Mouse (Mus musculus) mouse embryonic stem cell (cell line): ENCODE data around the gene Dhrs3.

Experiments
- in situ Hi-C, 2 experiments: fragments of 300-500 bp; cut with MboI; formaldehyde crosslinking; loops; 1 replicate in 1 of 2; 3 replicates in 1 of 2; pipeline ENCODE4 v1.14.3; 2019 to 2020; ENCODE audit warnings: low sequenced_read_pairs in 2 of 2, low pct_unique_long_range_greater_than_20kb in 1 of 2, mixed read lengths in 1 of 2; ENCODE audit not compliant: unreplicated experiment in 1 of 2

Gene Dhrs3

GRCm38 (mm10) chr4:144893561-144894486, 1.2 kb downstream of the Dhrs3 start:
- in situ Hi-C loops: loop anchor here (25.0 kb wide), 2 partner anchors 332 to 393 kb away; partner anchors contain the start of gene Gm13124 (in 1 of the 2)

- in situ Hi-C loops: loop anchor here (25.0 kb wide), 2 partner anchors 332 to 393 kb away; partner anchors contain the start of gene Gm13124 (in 1 of the 2)
These were observed 2.0 kb downstream of the Dhrs3 start for GRCm38 (mm10) chr4:144894487-144895210.

- in situ Hi-C loops: loop anchor here (25.0 kb wide), 2 partner anchors 333 to 392 kb away; partner anchors contain the start of gene Gm13124 (in 1 of the 2)
These were observed 2.6 kb downstream of the Dhrs3 start for GRCm38 (mm10) chr4:144895211-144895590.

- in situ Hi-C loops: loop anchor here (25.0 kb wide), 2 partner anchors 334 to 391 kb away; partner anchors contain the start of gene Gm13124 (in 1 of the 2)
These were observed 3.7 kb downstream of the Dhrs3 start for GRCm38 (mm10) chr4:144896321-144896720.

GRCm38 (mm10) chr4:144898036-144898649, 5.5 kb downstream of the Dhrs3 start:
- in situ Hi-C loops: loop anchor here (25.0 kb wide), 2 partner anchors 336 to 389 kb away; partner anchors contain the start of gene Gm13124 (in 1 of the 2)

- in situ Hi-C loops: loop anchor here (25.0 kb wide), 2 partner anchors 336 to 389 kb away; partner anchors contain the start of gene Gm13124 (in 1 of the 2)
These were observed 6.1 kb downstream of the Dhrs3 start for GRCm38 (mm10) chr4:144898737-144899136.

- in situ Hi-C loops: loop anchor here in 1 of 2 experiments (25.0 kb wide), 1 partner anchor 586 kb away; no protein-coding TSS in a partner anchor
These were observed 9.0 kb downstream of the Dhrs3 start for GRCm38 (mm10) chr4:144901561-144902111.

- in situ Hi-C loops: loop anchor here in 1 of 2 experiments (25.0 kb wide), 1 partner anchor 584 kb away; no protein-coding TSS in a partner anchor
These were observed 10.5 kb downstream of the Dhrs3 start for GRCm38 (mm10) chr4:144903088-144903487.

GRCm38 (mm10) chr4:144903932-144904331, 11.3 kb downstream of the Dhrs3 start:
- in situ Hi-C loops: loop anchor here in 1 of 2 experiments (25.0 kb wide), 1 partner anchor 583 kb away; no protein-coding TSS in a partner anchor

- in situ Hi-C loops: loop anchor here in 1 of 2 experiments (25.0 kb wide), 1 partner anchor 582 kb away; no protein-coding TSS in a partner anchor
These were observed 12.5 kb downstream of the Dhrs3 start for GRCm38 (mm10) chr4:144905128-144905527.

GRCm38 (mm10) chr4:144906001-144906889, 13.6 kb downstream of the Dhrs3 start:
- in situ Hi-C loops: loop anchor here in 1 of 2 experiments (25.0 kb wide), 1 partner anchor 581 kb away; no protein-coding TSS in a partner anchor

GRCm38 (mm10) chr4:144906978-144907703, 14.5 kb downstream of the Dhrs3 start:
- in situ Hi-C loops: loop anchor here in 1 of 2 experiments (25.0 kb wide), 1 partner anchor 580 kb away; no protein-coding TSS in a partner anchor

GRCm38 (mm10) chr4:144908825-144909224, 16.2 kb downstream of the Dhrs3 start:
- in situ Hi-C loops: loop anchor here in 1 of 2 experiments (25.0 kb wide), 1 partner anchor 578 kb away; no protein-coding TSS in a partner anchor

GRCm38 (mm10) chr4:144910281-144910680, 17.7 kb downstream of the Dhrs3 start:
- in situ Hi-C loops: loop anchor here in 1 of 2 experiments (25.0 kb wide), 1 partner anchor 577 kb away; no protein-coding TSS in a partner anchor

GRCm38 (mm10) chr4:144913298-144914152, 20.9 kb downstream of the Dhrs3 start:
- in situ Hi-C loops: loop anchor here in 1 of 2 experiments (25.0 kb wide), 1 partner anchor 574 kb away; no protein-coding TSS in a partner anchor
